Mouse (Mus musculus) heart, embryonic 11.5 days (tissue): Measurements from ENCODE around the gene Coro1a. TPM values are rescaled to one million over a fixed set of nuclear protein-coding genes. Genes with fewer than 3 reads are reported as not detected.

ENCODE experiments used
- ATAC-seq: fragments of 200-750 bp; cut with Nextera tagmentation; replicated peaks from 2 replicates; pipeline ENCODE4 v1.8.0; 2017; ENCODE audit warnings: moderate library complexity; ENCODE audit not compliant: insufficient number of reproducible peaks, low FRiP score, low TSS enrichment
- H3K27ac ChIP-seq: fragments of 300-500 bp; sonication (generic); 2 replicates; pipeline ENCODE4 v1.5.1; 2014; ENCODE audit warnings: mild to moderate bottlenecking, low read depth, low read length
- H3K27me3 ChIP-seq: fragments of 300-500 bp; sonication (generic); 2 replicates; pipeline ENCODE4 v1.6.1; 2014; ENCODE audit warnings: mild to moderate bottlenecking, low read length, mixed read lengths; ENCODE audit not compliant: control insufficient read depth, insufficient read depth
- H3K36me3 ChIP-seq: fragments of 300-500 bp; sonication (generic); 2 replicates; pipeline ENCODE4 v1.6.1; 2014; ENCODE audit warnings: mild to moderate bottlenecking, low read length, moderate library complexity, mixed read lengths; ENCODE audit not compliant: control insufficient read depth, insufficient read depth
- H3K4me1 ChIP-seq: fragments of 300-500 bp; sonication (generic); 2 replicates; pipeline ENCODE4 v1.6.1; 2014; ENCODE audit warnings: low read length; ENCODE audit not compliant: control insufficient read depth, insufficient read depth
- H3K4me2 ChIP-seq: fragments of 300-500 bp; sonication (generic); 2 replicates; pipeline ENCODE4 v1.6.1; 2014; ENCODE audit warnings: mild to moderate bottlenecking, moderate library complexity
- H3K4me3 ChIP-seq: fragments of 300-500 bp; sonication (generic); 2 replicates; pipeline ENCODE4 v1.5.1; 2014; ENCODE audit warnings: low read depth, low read length
- H3K9ac ChIP-seq: fragments of 300-500 bp; sonication (generic); 2 replicates; pipeline ENCODE4 v1.6.1; 2014; ENCODE audit warnings: mild to moderate bottlenecking, low read depth, low read length, moderate library complexity
- H3K9me3 ChIP-seq: fragments of 300-500 bp; sonication (generic); replicated peaks from 2 replicates; pipeline ENCODE4 v1.6.1; 2016; ENCODE audit warnings: low read length; ENCODE audit not compliant: control insufficient read depth
- WGBS: fragments of 180-500 bp; shearing (Covaris S2); extraction: QIAGEN DNeasy Blood & Tissue Kit; methylation state at CpG from one replicate; pipeline ENCODE4 v1.1.7; 2014; ENCODE audit not compliant: insufficient replicate concordance; 5-methylcytosine and 5-hydroxymethylcytosine counted together
- polyA plus RNA-seq: library from polyadenylated mRNA; unstranded; fragments of >200 nt; fragmentation: Nextera tagmentation; extraction: Ambion mirVana; gene quantifications from 2 replicates; pipeline ENCODE4 v1.2.1, GENCODE M21; 2014

Coro1a gene
- polyA plus RNA-seq, 1 experiment from 2014 or later: 13.8 TPM

- H3K4me3 ChIP-seq: no peak overlapping the region
- H3K36me3 ChIP-seq: peaks cover 3% of the 10 kb centered on the region; the same call in 1 of the 2 replicates
- WGBS: 97% methylated on average over 5 of the region's 5 CpGs
These were observed 26.4 kb downstream of the Coro1a start for GRCm38 (mm10) chr7:126681221-126681620.

GRCm38 (mm10) chr7:126679683-126680082 lies 27.9 kb downstream of the Coro1a start:
- Histone ChIP-seq H3K36me3 (peaks cover 3% of the 10 kb centered on the region; the same call in 1 of the 2 replicates), H3K4me2 (no peak overlapping the region), H3K27me3 (no peaks in the 10 kb centered on the region), H3K9me3 (no peaks in the 10 kb centered on the region), H3K4me3 (no peak overlapping the region), H3K9ac (no peak overlapping the region), H3K27ac (no peak overlapping the region), H3K4me1 (no peaks in the 10 kb centered on the region)
- no peak for ATAC-seq
- 86% methylated on average over 5 of the region's 5 CpGs for WGBS

More at GRCm38 (mm10) chr7:126681221-126681620, 26.4 kb downstream of the Coro1a start:
- no peak for ATAC-seq
- Histone ChIP-seq H3K27me3 (no peaks in the 10 kb centered on the region), H3K4me2 (no peak overlapping the region), H3K9me3 (no peaks in the 10 kb centered on the region), H3K4me1 (no peaks in the 10 kb centered on the region), H3K27ac (no peak overlapping the region), H3K9ac (no peak overlapping the region)

GRCm38 (mm10) chr7:126678545-126679341 lies 28.8 kb downstream of the Coro1a start:
- Histone ChIP-seq H3K36me3 (peaks cover 3% of the 10 kb centered on the region; the same call in 1 of the 2 replicates), H3K27me3 (no peaks in the 10 kb centered on the region), H3K4me1 (no peaks in the 10 kb centered on the region), H3K9ac (no peak overlapping the region), H3K4me3 (no peak overlapping the region), H3K4me2 (no peak overlapping the region), H3K27ac (no peak overlapping the region), H3K9me3 (no peaks in the 10 kb centered on the region)
- ATAC-seq: no peak
- WGBS: 80% methylated on average over 8 of the region's 8 CpGs

GRCm38 (mm10) chr7:126676631-126677220 lies 30.9 kb downstream of the Coro1a start:
- Histone ChIP-seq H3K36me3 (peaks cover 7% of the 10 kb centered on the region), H3K27me3 (no peaks in the 10 kb centered on the region), H3K4me1 (no peaks in the 10 kb centered on the region), H3K9ac (no peak overlapping the region), H3K4me3 (no peak overlapping the region), H3K9me3 (no peaks in the 10 kb centered on the region), H3K27ac (no peak overlapping the region), H3K4me2 (no peak overlapping the region)
- WGBS: 74% methylated on average over 4 of the region's 4 CpGs
- ATAC-seq: no peak

GRCm38 (mm10) chr7:126676207-126676606 lies 31.4 kb downstream of the Coro1a start, which contains the start of gene Sult1a1:
Sult1a1 (minus strand) TSS chr7:126676432.
- Histone ChIP-seq H3K9me3 (no peaks in the 10 kb centered on the region), H3K27me3 (no peaks in the 10 kb centered on the region), H3K9ac (no peak within 1 kb of the TSS), H3K4me3 (no peak within 1 kb of the TSS), H3K27ac (peak within 1 kb of the TSS; percentile 13; the same call in 1 of the 2 replicates), H3K4me2 (no peak within 1 kb of the TSS), H3K4me1 (no peaks in the 10 kb centered on the region), H3K36me3 (peaks cover 7% of the 10 kb centered on the region)
- 67% methylated on average over 1 of the region's 1 CpGs for WGBS
- no peak for ATAC-seq

- Histone ChIP-seq H3K27ac (no peak overlapping the region), H3K9ac (no peak overlapping the region), H3K4me1 (0 out of 2 replicates have a peak, but pooled peaks cover 4% of the 10 kb centered on the region), H3K4me3 (no peak overlapping the region), H3K36me3 (peaks cover 4% of the 10 kb centered on the region), H3K4me2 (no peak overlapping the region), H3K9me3 (no peaks in the 10 kb centered on the region), H3K27me3 (no peaks in the 10 kb centered on the region)
- ATAC-seq: no peak
- 94% methylated on average over 8 of the region's 8 CpGs for WGBS
These were observed 32.5 kb downstream of the Coro1a start for GRCm38 (mm10) chr7:126675104-126675503.

- Histone ChIP-seq H3K9me3 (no peaks in the 10 kb centered on the region), H3K27ac (no peak overlapping the region), H3K4me1 (0 out of 2 replicates have a peak, but pooled peaks cover 4% of the 10 kb centered on the region), H3K27me3 (no peaks in the 10 kb centered on the region), H3K9ac (no peak overlapping the region), H3K4me3 (no peak overlapping the region), H3K36me3 (peaks cover 4% of the 10 kb centered on the region), H3K4me2 (no peak overlapping the region)
- WGBS: 87% methylated on average over 9 of the region's 9 CpGs
- no peak for ATAC-seq
These were observed 35.5 kb downstream of the Coro1a start for GRCm38 (mm10) chr7:126672111-126672510.

GRCm38 (mm10) chr7:126670152-126670551 lies 37.4 kb downstream of the Coro1a start:
- H3K27ac ChIP-seq: no peak overlapping the region
- peaks cover 4% of the 10 kb centered on the region for H3K36me3 ChIP-seq
- no peak overlapping the region for H3K4me3 ChIP-seq
- no peak overlapping the region for H3K4me2 ChIP-seq
- no peak overlapping the region for H3K9ac ChIP-seq
- no peaks in the 10 kb centered on the region for H3K27me3 ChIP-seq
- 0 out of 2 replicates have a peak, but pooled peaks cover 4% of the 10 kb centered on the region for H3K4me1 ChIP-seq
- no peak for ATAC-seq
- no peaks in the 10 kb centered on the region for H3K9me3 ChIP-seq
- 93% methylated on average over 3 of the region's 3 CpGs for WGBS
